Mouse (Mus musculus) common myeloid progenitor, adult 5-6 weeks (primary cell): Measurements from ENCODE around the gene Tmem189. TPM values are rescaled to one million over a fixed set of nuclear protein-coding genes. Genes with fewer than 3 reads are reported as not detected.
"Not testable (repeated sequence)": the region's sequence is repeated elsewhere in the genome, so short reads cannot be mapped to it uniquely, and the experiment has no call there.

Experiments used
- ATAC-seq: replicated peaks from 2 replicates; pipeline ENCODE4 v1.8.0; 2016; ENCODE audit warnings: low read depth, mild to moderate bottlenecking, moderate TSS enrichment, inconsistent platforms; ENCODE audit not compliant: poor library complexity, severe bottlenecking
- total RNA-seq: library from RNA; stranded (forward); fragments of 200-1000, 187-1606 nt; gene quantifications from 2 replicates; pipeline ENCODE4 v1.2.3, GENCODE M21; 2017

The Tmem189 gene
- total RNA-seq, 1 experiment from 2014 or later = 27.5 TPM

GRCm38 (mm10) chr2:167631181-167631590, 58.4 kb downstream of the Tmem189 start:
- no peak for ATAC-seq

DNA sequence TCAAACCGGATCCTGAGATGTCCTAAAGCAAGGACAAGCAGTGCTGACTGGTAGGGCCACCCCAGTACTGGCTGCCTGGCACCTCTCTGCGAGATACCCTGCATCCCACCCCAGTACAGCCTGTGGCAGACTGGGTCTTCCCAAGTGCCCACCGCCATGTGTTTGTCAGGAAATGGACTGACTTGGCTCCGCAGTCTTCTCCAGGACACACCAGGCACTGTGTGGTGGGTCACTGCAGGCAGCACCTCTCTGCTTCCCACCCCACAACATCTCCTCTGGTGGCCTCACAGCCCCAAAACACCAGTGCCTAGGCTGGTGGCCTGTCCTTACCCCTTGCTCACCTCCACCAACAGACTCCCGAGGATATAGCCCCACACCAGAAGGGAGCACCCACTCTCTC, 59.2 kb downstream of the Tmem189 start:
- no peak for ATAC-seq

DNA sequence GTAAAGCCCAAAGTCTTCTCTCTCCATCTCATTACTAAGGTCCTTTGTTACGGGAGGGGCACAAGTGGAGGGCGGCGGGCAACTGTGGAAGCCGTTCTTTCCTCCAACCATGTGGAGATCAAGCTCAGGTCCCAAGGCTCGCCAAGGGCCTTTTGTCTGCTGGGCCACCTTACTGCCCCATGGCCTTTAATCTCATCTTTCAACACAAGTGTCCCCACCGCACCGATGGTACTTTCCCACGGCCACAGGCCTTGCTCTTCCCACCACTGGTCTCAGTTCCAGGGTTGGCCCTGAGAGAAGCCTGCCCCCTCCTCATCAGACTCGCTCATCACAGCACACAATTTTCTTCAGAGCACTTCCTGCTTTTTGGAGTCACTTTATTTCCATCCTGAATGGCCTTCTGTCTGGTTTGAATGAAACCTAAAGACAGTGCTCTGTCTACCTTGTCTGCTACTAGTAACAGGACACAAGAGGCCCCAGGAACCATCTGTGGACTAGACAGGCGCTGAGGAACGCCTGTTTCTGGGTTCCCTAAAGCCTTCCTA, 59.9 kb downstream of the Tmem189 start:
- no peak for ATAC-seq

- ATAC-seq = peak; percentile 31
Measured at GRCm38 (mm10) chr2:167628872-167629271, 60.8 kb downstream of the Tmem189 start.

DNA sequence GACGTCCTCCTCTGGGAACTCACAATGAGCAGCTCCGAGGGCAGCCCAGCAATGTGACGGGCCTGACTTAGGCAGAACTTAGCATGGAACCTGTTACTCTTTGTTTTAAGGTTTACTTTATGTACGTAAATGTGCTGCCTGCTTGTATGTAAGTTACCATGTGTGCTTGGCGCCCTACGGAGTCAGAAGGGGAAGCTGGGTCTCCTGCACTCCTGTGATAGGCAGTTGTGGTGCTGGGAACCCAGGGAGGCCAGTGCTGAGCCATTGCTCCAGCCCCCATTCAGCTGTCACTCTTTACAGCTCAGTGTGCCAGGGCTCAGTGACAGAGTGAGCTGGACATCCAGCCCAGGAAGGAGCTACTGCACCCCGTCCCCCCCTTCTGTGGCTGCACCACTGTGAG, 62.6 kb downstream of the Tmem189 start:
- no peak for ATAC-seq

DNA sequence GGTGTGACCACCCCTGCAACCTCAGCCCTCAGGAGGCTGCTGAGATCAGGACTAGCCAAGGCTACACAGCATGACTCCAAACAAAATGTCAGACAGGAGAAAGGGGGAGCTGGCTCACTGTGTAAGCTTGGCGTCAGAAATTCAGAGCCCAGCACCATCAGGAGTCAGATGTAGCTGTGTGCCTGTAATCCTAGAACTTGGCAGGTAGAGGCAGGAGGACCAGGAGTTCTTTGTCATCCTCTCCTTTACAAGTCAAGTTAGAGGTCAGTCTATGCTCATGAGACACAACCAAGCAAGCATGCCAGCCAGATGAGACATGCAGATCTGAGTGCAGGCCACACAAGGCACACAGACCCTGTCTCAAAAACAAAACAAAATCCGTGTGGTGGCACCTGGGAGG, 64.0 kb downstream of the Tmem189 start:
- ATAC-seq = no peak

GRCm38 (mm10) chr2:167624368-167625075, 65.1 kb downstream of the Tmem189 start:
- ATAC-seq = no peak

DNA sequence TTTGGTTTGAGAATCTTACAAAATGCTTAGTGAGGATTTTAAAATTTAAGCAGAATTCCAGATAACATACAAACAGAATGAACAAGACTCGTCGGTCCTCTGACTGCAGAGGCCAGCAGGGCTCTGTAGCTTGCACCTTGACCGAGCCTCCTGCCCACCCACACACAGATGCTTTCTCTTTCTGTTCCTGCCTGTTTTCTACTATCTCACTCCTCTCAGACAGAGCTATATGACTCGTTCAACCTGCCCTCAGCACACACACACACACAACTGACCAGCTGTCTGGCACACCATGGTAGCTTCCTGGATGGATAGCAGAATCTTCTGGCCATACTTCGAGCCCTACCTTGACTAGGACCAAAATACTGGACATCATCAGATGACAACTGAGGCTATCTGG, 66.7 kb downstream of the Tmem189 start:
- no peak for ATAC-seq

- no peak for ATAC-seq
Measured at GRCm38 (mm10) chr2:167622352-167622751, 67.3 kb downstream of the Tmem189 start.

DNA sequence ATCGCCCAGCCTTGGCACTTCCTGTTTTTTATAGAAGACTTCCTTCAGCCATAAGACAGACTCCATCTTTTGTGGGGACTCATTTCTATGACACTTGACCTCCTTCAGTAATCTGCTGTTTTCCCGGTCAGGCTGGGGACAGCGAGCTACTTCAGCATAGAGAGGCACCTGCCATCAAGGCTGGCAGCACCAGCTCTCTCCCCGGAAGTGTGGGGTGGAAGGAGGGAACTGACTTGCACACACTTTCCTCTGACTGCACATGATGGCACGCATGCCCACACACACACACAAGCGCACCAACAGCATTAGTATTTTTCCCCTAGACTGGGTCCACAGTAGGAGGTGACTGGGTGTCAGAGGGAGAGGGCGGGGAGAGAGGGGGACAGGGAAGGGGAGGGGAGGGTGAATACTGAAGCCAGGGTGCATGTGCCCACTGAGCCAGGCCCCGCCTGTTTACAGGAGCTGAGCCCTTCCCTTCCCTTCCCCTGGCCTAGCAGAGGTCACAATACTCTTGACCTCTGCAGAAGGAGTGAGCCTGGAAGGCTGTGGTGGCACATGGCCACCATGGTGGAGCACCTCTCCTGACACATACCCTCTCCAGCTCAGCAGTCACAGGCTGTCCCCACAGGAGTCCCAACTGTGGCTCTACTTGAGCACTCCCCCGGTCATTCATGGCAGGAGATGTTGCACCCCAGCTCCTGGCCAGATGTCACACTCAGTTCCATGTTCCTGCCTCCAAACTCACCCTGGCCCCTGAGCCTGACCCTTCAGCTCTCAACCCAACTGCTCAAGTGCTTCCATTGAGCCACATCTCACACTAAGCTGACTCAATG, 68.2 kb downstream of the Tmem189 start:
- no peak for ATAC-seq

GRCm38 (mm10) chr2:167617472-167617871, 72.2 kb downstream of the Tmem189 start:
- ATAC-seq = no peak

DNA sequence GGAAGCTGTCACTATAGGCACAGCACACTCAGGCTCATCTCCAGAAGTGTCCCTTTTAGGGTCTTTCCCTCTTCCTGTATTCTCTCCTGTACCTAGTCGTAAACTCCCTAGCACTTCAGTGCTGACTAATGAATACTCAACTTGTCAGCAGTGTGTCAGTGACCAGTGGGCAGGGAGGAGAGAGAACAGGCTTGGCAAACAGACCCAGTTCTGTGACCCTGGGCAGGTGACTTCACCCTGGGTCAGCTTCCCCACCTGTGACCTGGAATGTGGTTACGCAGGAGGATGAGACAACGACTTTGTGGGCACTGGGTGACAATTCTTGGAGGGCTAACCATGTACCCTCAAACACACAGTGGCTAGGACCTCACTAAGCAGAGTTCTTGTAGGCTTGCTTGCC, 72.6 kb downstream of the Tmem189 start:
- ATAC-seq = no peak

DNA sequence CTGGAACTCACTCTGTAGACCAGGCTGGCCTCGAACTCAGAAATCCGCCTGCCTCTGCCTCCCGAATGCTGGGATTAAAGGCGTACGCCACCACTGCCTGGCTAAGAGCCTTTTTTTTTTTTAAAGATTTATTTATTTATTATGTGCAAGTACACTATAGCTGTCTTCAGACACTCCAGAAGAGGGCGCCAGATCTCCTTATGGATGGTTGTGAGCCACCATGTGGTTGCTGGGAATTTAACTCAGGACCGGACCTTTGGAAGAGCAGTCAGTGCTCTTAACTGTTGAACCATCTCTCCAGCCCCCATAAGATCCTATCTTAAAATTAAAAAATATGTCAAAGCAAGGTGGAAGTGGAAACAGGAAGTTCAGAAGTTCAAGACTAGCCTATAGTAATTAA, 76.3 kb downstream of the Tmem189 start:
- not testable (repeated sequence) for ATAC-seq

DNA sequence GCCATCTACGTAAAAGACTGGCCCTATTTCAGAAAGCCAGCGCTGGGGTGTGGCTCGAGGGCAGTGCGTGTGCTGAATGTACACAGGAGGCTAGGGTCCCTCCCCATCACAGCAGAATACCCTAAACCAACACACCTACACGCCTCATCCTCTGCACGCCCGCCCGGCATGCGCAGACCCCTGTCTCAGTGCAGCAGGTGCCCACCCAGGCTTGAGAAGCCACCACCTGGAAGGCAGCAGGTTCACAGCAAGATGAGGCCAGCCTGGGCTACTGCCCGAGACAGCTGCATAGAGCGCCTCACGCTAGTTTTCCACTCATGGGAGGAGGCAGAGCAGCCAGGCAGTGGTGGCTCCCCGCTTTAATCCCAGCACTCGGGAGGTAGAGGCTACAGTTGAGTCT, 77.5 kb downstream of the Tmem189 start:
- no peak for ATAC-seq

DNA sequence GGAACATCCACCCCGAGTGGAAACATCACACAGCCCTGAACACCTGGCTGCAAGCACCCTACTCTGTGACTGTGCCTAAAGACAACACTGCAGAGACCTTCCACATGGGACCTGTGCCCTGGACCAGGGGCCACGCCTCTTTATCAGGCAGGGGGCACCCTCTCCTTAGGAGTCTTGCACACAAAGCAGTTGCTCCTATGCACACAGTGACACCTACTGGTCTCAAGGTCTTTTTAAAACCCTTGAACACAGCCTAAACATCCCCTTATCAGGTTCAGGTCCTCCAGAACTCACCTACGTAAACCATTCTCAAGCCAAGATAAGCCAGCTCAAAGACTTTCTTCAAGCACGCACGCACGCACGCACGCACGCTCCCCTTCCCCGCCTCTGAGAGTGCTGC, 78.3 kb downstream of the Tmem189 start:
- ATAC-seq = peak; percentile 51; the same call in 1 of the 2 replicates

DNA sequence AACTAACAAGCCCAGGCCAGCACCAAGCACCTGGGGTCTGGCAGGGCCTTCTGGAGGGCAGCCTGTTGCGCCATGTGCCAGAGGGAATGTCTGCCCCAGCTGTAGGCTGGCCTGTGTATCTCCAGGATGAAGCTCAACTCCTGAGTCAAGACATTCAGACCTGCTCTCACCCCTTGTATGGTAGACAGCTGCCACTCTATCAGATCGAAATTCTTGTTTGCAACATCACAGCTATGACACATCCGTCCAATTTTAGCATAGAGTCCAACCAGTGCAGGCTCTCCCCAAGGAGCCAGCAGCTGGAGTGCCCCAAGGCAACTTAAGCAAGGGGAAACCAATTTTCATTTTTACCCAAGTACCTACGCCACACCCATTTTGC, 82.9 kb downstream of the Tmem189 start:
- ATAC-seq = no peak

DNA sequence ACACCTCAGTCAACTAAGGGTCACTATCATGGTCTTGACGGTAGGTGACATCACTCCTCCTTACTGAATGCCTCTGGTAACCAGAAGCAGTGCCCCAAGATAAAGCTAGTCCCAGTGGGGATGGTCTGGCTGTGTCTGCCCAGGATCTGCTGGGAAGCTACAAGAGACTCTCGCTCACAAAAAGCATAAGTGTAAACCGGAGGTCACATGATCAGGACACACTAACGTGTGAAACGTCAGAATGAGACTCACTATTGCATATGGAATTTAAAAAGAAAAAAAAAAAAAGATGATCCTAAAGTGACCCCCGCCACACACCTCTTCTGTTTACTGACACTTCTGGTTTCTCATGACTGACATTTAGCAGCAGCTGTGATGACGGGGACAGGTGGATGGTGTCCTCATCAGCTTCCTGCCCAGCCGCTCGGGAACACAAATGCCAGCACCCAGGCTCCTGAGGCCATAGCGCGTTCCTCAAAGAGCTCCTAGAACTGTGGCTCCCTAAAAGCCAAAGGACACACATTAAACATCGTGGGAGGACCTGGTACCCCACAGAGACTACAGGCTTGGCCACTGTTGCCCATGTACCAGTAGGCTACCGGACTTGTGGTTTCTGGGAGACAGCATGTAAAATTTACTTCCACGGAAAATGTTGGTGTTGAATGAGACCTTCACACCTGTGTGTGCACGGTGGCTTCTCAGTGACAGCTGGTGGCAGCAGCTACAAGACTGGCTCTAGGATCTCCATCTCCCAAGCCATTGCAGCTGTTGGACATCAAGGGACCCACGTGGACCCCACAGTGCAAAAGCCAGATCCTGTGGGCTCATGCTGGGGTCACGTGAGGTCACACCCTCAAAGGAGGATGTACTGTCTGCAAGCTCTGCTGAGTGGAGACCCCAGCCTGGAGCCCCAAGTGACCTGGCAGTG, 83.5 kb downstream of the Tmem189 start:
- no peak for ATAC-seq

DNA sequence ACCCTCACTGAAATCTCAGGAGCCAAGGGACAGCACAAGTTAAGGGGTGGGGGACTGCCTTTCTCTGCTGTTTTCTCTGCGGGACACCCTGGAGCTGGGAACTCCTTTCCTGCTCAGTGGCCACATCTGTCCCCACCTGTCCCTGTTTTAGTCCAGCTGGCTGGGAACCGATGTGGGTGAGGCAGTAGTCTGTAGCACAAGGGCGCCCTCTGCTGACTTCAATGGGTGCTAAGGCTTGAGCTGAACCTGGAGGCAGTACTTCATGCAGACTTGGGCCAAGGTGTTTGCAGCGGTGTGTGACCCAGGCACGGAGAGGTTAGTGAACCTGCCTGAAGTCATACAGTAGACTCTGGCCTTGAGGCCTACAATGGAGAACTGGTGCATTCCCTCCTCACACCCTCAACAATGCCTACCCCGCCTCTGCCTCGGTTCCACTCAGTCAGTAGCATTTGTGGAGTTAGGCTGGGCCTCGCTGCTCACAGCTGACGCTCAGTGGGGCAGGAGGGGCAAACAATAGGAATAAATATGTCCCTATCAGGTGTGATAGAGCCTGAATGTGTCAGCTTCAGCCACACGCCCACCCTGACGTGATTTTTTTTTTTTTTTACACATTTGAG, 84.3 kb downstream of the Tmem189 start:
- peak; percentile 82 for ATAC-seq

- ATAC-seq = no peak
Measured at GRCm38 (mm10) chr2:167602978-167603377, 86.6 kb downstream of the Tmem189 start.

- ATAC-seq = no peak
Measured at GRCm38 (mm10) chr2:167602364-167602763, 87.3 kb downstream of the Tmem189 start.
